Mouse (Mus musculus): ENCODE results near the gene Usp24.

- no peak for TF ChIP-seq CTCF (IDR thresholded peaks at IDR 0.05; ENCODE audit: low read depth, low read length)
- no peak for TF ChIP-seq POLR2A (IDR thresholded peaks at IDR 0.05; ENCODE audit: insufficient read depth, low read length)
These were observed 12.7 kb downstream of the Usp24 start for GRCm38 (mm10) chr4:106328704-106329103.
